Mouse (Mus musculus): ENCODE data around the gene Scrn2.

Scrn2 gene

DNA sequence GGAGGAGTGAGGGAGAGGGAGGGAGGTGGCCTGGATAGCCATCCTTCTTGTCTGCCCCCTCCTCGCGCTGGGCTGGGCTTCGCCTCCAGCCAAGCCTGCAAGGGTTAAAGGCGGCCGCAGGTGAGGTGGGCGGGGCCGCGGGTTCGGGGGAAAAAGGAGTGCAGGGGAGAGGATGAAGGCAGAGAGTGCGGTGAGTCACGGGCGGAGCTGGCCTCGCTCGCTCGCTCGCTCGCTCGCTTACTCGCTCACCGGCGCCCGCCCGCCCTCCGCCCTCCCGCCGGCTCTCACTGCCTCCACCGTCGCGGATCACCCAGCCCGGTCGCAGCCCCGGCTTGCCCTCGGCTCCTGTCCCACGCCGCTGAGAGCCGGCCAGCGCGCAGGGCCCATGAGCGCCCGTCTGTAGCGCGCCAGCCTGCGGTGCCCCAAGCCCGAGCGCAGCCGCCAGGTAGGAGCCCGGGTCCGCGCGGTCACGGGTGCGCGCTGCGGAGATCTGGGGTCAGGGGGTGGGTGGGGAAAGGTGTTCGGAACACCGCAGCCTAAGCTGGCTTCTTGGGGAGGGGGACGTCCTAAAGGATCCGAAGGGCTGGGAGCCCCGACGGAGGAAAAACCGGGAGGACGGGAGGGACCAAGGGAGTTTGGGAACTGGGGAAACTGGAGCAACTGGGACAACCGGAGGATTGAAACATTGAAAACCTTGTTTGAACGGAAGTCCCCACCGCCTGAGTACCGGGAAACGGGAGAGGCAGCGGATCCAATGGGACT lies 11.0 kb upstream of the Scrn2 start:
- DNase-seq: no peak

DNA sequence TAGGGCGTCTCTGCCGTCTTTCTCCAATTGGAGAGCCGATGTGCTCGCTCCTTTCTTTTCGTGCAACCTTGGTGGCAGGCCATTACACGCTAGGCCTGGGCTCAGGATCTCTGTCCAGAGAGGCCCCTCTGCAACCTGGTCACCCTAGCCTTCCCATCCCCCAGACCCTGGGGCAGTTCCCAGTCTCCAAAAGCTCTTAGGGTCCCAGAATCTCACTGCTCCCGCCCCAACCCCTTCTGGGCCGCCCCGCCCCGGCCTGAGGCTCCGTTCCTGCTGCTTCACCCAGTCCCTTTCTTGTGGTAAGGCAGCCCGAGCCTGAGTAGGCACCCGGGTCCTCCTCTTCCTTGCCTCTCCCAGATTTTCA lies 10.4 kb upstream of the Scrn2 start:
- no peak for DNase-seq

DNA sequence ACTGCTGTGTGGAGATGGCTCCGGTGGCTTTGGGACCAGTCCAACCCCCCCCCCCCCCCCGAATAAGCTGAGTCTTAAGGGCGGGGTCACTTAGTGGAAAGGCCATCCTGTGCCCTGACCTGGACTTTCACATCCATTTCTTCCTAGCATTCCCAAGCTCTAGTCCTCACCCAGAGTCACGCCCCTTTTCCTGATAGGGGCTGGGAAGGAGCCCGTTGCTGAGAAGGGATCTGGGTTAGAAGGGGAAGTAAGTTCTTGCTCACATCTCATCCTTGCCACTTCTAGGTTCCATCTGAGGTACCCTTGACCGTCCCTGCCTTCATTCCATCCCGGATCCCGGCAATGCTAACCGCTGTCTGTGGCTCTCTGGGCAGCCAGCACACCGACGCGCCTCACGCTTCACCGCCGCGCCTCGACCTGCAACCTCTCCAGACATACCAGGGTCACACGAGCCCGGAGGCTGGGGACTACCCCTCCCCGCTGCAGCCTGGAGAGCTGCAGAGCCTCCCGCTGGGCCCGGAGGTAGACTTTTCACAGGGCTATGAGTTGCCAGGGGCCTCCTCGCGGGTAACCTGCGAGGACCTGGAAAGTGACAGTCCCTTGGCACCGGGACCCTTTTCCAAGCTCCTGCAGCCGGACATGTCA lies 8.5 kb upstream of the Scrn2 start:
- DNase-seq: no peak

DNA sequence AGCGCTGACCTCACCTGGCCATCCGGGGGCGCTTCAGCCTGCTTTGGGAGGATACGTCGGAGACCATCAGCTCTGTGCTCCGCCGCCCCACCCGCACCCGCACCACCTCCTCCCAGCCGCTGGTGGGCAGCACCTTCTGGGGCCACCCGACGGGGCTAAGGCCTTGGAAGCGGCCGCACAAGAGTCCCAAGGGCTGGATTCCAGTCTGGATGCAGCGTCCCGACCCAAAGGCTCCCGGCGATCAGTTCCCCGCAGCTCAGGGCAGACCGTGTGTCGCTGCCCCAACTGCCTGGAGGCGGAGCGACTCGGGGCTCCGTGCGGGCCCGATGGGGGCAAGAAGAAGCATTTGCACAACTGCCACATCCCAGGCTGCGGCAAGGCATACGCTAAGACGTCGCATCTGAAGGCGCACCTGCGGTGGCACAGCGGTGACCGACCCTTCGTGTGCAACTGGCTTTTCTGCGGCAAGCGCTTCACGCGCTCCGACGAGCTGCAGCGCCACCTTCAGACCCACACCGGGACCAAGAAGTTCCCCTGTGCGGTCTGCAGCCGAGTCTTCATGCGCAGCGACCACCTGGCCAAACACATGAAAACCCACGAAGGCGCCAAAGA lies 7.8 kb upstream of the Scrn2 start:
- peak; percentile 77 for DNase-seq

DNA sequence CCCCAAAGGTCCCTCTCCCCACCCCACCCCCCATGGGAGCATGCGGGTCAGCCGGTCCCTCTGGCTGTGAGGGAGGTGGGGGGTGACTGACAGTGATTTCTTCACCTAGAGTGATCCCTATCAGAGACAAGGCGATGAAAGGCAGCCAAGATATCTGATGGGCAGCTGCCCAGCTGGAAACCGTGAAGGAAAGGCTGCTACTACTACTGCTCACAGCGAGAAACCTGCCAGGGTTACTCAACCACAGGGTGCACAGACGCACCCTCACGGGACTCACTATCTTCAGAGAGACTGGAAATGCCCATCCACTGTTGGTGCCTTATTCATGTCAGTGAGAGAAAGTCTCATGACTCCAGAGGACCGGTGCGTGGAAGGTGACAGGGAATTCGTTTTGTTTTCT lies 4.8 kb upstream of the Scrn2 start:
- no peak for DNase-seq

DNA sequence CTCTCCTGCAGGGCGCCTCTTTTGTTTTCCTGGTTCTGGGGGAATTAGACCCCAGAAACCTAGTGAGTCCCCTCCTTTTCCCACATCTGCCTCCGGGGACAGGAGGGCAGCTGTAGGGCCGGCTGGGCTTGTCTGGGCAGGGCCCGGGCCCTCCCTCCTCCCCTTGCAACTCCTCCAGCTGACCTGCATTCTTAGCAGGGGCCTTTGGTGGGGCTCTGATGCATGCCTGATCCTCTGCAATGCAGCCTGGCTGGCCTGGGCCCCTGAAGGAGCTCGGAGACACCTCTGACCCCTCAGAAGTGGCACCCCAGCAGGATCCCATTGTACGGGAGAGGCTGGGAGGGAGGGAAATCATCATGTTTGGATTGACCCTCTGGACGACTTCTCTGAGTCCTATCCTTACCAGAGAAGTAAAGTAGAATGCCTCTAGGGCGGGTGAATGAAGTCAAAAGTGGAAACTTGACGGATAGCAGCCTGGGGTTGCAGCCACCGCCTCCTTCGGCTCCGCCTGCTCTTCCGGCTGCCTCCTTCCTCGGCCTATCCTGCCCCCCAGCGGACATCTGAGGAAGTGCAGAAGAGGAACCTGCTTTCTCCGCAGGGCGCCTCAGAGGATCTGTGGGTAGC lies 3.9 kb upstream of the Scrn2 start:
- DNase-seq: peak; percentile 88 to 89

DNA sequence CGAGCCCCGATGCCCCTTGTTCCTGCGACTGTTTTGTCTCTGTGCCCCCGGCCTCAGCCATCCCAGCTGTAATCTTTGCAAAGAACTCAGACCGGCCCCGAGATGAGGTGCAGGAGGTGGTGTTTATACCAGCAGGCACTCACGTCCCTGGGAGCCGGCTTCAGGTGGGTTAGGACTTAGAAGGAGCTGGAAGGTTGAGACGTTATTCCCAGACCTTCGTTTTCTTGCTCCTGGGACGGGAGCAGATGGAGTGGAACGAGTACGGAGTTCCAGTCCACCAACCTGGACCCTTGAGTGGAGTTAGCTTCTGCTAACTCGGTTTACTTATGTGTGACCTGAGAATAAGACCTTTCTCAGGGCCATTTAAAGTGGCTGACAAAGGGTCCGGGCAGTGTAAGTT lies 688 bp downstream of the Scrn2 start:
- DNase-seq: no peak

DNA sequence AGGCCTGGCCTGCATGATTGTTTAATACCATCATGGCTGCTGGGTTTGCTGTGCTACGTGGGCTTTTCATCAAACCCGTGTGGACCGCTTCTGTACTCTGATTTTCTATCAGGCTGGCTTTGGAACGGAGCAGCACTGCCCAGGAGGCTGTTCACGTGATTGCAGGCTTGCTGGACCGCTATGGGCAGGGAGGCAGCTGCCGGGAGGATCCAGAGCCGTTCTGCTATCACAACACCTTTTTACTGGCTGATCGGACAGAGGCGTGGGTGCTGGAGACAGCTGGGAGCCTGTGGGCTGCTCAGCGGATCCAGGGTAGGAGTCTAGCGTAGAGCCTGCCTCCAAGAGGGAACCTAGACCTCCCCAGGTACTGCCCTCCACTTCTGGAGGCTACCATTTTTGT lies 2.2 kb downstream of the Scrn2 start:
- DNase-seq: no peak

DNA sequence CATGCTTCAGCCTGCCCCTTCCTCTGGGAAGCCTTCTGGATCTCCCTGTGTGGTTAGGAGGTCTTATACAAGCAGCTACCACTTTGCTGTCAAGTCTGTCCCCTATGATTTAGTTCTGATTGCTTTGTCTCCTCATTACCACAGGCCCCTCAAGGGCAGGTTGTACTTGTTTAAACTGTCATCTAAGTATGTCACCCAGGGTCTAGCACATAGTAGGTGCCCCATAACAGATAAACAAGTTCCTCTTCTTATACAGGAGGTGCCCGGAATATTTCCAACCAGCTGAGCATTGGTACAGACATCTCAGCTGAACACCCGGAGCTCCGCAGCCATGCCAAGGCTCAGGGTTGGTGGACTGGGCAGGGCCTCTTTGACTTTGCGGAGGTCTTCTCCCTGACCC lies 2.8 kb downstream of the Scrn2 start:
- no peak for DNase-seq

DNA sequence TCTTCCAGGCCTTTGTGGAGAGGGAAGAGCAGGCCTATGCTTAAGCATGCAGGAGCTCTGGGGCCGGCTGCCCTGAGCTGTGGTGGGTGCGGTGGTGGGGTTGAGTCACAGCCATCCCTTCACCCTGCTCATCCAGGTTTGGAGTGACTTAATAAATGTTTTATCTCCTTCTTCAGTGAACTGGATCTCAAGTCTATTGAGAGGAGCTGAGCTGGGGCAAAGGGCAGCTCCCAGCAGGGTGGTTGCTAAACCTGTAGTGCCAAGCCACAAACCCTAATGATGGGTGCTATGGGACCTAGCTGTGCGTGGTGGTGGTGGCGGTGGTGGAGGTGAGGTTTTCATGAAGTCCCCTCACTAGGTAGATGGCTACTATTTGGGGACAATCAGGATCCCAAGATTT lies 4.0 kb downstream of the Scrn2 start:
- DNase-seq: no peak

DNA sequence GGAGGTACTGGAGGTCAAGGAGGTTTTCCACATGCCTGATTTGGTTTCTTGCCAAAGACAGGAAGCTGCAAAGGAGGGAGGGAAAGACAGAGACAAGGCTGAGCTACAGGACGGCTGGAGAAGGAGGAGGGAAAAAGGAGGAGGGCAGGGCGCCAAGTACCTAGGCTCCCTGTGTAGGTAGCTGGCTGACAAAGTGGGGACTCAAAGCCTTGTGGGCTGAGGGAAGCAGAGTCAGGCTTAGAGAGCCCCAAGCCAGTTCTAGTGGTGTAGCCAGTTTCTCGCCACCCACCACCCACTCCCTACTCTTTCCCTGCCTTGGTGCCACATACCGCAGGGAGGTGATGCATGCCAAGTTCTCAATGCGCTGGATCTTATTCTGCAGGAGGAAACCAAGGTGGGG lies 6.4 kb downstream of the Scrn2 start:
- peak; percentile 32 to 46 for DNase-seq

DNA sequence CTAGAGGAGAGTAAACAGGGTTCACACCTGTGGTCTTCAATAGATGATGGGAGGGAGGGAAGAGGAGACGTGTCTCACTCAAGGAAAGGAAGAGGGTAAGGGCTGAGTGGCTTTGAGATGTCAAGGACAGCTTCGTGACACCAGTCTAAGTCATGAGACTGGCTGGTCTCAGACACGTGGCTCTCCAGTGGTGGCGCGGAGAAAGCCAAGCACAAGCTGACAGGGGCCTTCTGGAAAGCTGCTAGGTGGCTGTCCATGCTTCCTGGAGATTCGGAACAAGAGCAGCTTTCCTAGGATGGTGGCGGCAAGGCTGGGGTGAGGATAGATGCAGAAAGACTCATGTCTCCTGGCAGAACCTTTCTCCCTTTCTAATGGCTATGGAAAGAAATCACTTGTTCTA lies 9.1 kb downstream of the Scrn2 start:
- DNase-seq: no peak

DNA sequence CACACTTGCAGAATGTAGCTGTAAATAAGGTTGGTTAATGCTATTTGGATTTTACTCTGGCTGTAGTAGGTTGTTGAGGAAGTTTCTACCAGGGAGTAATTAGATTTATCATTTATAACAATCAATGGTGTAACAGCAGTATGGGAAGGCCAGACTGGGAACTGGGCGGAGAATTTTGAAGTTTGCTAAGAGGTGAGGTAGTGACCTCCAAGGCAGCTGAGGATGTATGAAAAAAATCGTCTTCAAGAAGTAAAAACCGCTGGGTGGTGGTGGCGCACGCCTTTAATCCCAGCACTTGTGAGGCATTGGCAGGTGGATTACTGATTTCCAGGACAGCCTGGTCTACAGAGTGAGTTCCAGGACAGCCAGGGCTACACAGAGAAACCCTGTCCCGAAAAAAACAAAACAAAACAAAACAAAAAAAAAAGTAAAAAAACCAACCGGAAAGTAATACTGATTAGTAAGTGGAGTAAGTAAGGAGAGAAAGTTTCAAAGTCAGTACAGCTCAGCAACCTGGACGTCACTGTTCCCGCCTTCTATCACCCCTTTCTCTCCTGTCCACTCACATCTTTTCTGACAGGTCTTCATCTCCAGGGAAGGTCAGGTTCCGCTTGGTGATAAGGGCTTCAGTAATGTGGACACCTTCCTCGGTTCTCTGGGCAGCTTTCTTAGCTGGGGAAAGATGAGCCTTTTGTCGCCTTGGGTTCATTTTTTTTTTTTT lies 10.7 kb downstream of the Scrn2 start:
- no peak for DNase-seq

DNA sequence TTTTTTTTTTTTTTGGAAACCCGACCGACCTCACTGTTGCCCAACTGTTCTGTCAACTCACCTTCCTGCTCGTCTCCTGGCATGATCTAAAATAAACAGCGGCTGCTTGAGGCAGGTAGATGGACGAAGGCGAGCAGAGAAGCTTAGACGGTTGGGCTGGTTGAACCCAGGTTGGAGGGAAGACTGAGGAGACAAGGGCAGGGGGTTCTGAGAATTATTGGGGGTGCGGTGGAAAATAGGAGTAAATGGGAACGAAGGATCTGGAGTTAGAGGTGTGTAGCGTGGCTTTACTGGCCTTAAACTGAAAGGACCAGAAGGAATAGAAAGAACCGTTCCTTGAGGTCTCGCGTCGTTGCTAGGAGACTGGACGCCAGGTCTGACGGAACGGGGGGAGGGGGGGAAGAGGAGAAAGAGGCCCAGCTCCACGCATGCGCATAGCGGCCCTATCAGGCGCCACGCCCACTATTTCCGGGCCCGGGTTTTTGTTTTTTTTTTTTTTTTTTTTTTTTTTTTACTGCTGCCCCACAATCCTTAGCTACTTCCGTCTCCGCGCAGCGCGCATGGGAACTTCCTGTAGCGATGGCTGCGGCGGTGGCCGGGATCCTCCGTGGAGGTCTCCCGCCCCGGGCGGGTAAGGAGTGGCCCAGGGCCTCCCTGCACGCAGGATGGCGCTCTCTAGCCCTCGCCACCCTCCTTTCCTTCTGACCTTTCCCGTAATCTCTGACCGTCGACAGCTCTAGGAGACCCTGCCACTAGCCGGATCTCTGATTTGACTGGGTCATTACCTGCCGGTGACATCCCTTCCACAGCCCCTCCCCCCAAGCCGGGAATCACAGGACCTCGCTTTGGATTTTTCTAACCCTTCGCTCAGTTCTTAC lies 11.5 kb downstream of the Scrn2 start, which contains the start of the genes Lrrc46 and Mrpl10:
TSS of gene Lrrc46 (minus strand) at position 386 of the 878 bp plus-strand sequence.
TSS of gene Mrpl10 (plus strand) at position 539 of the 878 bp plus-strand sequence.
- DNase-seq: peak; percentile 87 to 91

DNA sequence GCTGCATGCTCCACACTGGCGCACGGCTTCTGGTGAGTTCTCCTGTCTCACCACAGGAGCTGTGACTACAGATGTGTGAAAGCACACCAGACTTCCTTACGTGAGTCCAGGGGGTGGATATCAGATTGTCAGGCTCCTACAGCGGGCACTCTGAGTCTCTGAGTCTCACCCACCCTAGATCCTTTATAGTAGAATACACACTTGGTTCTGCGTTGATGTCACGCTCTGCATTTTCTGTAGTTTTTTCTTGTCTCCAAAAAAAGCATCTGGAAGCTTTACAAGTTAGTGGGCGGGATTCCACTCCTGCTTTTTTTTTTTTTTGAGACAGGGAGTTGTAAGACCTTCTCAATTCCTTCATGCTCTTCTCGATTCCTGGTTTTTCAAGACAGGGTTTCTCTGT lies 15.2 kb downstream of the Scrn2 start:
- no peak for DNase-seq

DNA sequence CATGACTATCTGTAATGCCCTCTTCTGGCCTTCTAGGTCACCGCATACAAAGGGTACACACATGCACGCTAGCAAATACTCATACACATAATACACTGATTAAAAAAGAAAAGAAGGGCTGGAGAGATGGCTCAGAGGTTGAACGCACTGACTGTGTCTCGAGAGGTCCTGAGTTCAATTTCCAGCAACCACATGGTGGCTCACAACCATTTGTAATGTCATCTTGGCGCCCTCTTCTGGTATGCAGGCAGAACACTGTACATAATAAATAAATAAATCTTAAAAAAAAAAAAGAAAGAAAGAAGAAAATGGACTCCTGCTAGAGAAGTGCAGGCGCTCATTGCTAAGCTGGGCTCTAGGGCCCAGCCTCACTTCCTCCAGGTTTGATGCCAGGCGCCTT lies 16.1 kb downstream of the Scrn2 start:
- no peak for DNase-seq

DNA sequence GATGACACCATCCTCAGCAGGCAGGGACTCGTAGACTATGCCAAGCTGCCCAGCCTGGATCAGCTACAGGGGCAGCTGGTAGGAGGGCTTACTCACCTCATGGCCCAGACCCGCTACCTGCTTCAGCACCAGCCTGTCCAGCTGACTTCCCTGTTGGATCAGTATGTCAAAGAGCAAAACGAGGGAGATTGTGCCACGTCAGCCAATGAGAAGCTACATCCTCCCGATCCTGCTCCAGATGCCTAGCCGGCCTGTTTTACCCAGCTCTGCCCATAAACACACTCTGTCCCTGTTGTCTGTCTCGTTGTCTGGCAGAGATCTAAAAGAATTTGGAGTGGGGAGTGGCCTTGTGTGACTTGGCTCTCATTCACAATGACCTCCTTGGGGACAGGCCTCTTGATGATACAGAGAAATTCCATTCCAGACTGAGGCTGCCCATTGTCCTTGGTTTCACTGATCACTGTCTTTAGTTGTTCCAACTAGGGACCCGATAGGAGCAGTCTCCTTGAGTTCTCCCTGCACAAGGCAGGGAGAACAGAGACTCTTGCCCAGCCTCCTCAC lies 18.4 kb downstream of the Scrn2 start:
- no peak for DNase-seq

DNA sequence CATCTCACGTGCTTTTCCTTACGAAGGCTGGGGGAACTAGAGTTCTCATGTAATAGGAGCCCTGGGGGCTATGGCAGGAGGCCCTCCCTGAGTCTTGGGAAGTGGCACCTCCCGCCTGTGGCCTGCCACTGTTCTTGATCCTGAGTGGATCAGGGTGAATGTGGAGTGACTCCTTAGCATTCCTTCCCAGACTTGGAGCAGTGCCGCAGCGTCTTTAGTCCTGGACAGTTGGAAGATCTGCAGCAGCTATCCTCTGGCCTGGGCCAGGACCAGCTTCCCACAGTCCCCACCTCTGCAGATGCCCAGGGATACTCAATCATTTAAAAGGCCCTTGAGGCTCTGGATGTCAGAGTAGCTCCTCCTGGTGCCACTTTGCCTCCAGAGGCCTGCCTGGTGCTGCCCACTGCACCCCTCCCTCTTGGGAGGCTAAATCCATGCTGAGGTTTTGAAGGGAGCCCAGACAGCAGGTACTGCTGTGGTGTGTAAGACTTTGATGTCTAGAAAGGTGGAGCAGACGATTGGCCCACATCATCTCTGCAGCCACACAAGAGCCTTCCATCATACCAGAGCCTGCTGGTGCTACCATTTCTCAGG lies 19.9 kb downstream of the Scrn2 start:
- DNase-seq: no peak

DNA sequence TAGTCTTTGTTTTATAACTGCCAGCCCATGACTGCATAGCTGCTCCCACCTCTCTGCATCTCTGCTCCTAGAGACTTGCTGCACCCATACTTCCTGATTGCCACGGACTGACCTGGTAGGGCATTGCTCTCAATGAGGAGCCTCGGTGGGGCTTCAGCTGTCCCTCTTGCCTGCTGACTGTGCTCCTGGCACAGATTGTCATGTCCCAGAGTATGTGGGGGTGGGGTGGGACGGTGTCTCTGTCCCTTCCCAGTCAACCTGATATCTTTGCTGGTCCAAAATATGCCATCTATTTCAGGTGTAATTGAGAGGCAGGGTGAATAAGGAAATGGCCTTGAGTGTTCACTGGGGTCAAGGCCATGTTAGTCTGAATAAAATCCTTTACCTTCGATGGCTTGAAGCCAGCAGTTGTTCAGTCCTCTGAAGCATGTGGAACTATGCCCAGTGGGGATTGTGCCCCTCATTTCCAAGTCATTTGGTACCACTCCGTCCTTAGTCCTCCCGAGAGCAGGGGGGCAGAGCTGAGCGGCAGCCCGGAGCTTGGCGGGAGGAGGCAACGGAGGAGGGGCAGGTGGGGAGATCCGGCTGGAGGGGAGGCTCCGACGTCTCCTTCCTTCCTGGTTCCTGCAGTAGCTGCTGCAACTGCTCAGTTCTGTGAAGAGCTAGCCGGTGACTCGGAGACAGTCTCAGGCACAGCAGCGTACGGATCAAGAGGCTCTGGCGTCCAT lies 20.6 kb downstream of the Scrn2 start, which contains the start of gene Osbpl7:
TSS of gene Osbpl7 (plus strand) at position 413 of the 728 bp plus-strand sequence.
- peak; percentile 75 to 87 for DNase-seq

DNA sequence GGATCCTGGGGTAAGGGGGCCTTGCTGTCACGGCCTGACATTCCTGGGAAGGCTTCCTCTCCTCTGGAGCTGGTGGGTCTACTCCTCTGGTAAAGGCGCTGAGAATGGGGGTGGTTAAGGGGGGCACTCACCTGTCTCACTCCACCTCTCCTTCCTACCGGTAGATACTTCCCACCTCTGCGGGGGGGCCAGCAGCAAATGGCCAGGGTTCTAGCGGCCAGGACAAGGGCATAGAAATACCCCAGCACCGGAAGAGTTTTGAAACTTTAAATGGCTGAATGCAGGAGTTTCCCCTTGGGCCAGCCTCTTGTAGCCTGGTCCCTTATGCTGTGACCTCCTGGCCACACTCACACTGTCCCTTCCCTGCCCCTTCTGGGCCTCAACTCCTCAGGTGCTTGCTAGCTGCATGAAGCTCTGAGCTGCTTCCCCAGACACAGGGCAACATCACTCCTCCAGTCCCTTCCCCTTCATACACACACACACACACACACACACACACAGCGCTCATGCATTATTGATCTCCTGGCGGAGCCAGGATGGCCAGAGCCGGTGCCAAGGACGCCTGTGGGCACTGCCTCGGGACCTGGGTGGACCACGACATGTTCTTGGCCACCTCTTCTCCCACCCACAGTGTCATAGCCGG lies 21.3 kb downstream of the Scrn2 start:
- DNase-seq: peak; percentile 27 to 28
